Mouse (Mus musculus) left cerebral cortex, postnatal 10 days (tissue): ENCODE data around the gene Vamp4. TPM values are rescaled to one million over a fixed set of nuclear protein-coding genes. Genes with fewer than 3 reads are reported as not detected.

Experiments
- DNase-seq, 2 experiments: peaks; one replicate each; pipeline ENCODE4 v3.0.0; 2021 to 2022; ENCODE audit warnings: low spot score in 2 of 2, mixed read lengths in 1 of 2; ENCODE audit errors: extremely low spot score in 1 of 2
- intact Hi-C: fragments of 180-260 bp; cut with DNase I; formaldehyde crosslinking; loops from one replicate; pipeline ENCODE4 v1.15.1; 2025
- total RNA-seq, 2 experiments: library from RNA; stranded (reverse); gene quantifications; 2 replicates each; pipeline ENCODE4 v1.2.3; 2021

Vamp4 gene
- total RNA-seq = 10 to 100 TPM; 79.5 to 81.2 TPM

DNA sequence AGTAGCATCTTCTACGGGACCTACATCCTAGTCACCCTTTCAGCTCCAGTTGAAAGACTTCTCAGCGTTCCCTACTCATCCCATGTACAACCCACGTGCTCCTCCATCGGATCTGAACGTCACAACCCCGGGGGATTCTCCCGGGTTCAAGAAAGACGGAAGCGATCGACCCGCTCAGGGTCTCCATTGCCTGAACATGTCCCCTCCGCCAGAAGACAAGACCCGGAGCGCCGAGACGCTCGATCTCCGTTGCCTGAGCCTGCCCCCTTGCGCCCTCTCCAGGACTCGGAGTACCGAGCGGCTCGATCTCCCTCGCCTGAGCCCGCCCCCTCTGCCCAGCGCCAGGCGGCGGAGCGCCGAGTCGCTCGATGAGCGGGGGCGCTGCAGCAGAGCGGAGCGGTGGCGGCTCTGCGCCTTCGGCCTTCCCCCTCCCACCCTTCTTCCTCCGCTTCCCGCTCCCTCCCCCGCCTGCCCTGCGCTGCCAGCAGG is at the start of gene Vamp4:
Gene Vamp4 (plus strand): TSS at position 256 of the 489 bp plus-strand sequence.
- intact Hi-C loops = no loop called here
- DNase-seq = peak; percentile 88 to 97

DNA sequence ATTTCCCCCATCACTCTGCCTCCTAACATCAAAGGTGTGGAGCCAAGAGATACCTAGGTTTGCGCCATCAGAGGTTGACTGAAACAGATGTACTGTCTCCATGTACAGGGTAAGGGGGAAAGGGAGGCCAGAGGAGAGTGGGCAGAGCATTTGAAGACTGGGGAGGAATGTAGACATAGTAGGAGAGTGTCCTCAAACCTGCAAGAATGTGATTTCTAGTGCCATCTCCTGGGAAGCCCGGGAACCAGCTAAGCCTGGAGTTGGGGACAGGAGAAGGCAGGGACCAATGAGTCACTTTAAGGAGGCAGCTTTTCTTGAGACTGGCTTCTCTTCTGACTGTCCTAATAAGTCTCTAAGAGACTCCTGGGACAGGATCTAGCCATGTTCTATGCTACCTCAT is 40.7 kb upstream of the Vamp4 start:
- intact Hi-C loops = loop anchor here (10.0 kb wide), 1 partner anchor 175 kb away; no protein-coding TSS in a partner anchor
- DNase-seq = no peak

DNA sequence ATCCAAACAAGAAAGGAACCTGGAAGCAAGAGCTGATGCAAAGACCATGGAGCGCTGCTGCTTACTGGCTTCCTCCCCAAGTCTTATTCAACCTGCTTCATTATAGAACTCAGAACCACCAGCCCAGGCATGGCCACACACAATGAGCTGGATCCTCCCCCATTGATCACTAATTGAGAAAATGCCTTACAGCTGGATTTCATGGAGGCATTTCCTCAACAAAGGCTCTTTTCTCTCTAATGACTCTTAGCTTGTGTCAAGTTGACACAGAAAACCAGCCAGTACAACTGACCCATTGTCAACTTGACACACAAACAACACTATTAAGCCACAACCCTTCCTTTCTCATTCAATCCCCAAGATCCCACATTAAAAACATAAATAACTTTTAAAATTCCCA is 39.6 kb upstream of the Vamp4 start:
- DNase-seq = no peak
- intact Hi-C loops = loop anchor here (10.0 kb wide), 1 partner anchor 176 kb away; no protein-coding TSS in a partner anchor

DNA sequence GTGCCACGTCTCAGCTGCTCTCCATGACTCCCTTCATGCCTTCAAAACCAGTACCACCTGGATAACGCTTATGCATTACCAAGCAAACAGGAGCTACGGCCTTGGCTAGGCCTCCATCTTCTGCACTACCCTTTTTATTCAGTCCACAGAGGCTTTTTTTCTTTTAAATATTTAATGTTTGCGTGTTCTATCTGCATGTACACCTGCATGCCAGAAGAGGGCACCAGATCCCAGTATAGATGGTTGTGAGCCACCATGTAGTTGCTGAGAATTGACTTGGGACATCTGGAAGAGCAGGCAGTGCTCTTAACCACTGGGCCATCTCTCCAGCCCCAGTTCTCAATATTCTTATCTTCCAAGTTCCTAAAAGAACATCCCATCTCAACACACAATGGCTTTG is 38.7 kb upstream of the Vamp4 start:
- intact Hi-C loops = loop anchor here (10.0 kb wide), 1 partner anchor 177 kb away; no protein-coding TSS in a partner anchor
- DNase-seq = no peak

DNA sequence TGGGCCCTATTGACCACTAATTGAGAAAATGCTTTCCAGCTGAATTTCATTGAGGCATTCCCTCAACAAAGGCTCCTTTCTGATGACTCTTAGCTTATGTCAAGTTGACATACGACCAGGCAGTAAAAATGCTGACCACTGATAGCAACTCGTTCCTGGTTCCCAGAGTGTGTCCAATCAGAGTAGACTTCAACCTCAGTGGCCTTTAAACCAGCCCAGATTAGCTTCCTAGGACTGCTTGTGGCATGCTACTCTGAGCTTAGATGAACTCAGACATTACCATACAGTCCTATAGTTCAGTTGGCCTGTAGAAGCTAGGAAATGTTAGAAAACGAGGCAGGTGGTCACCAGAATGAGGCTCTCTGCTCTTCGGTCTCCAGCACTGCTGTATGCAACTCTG is 38.0 kb upstream of the Vamp4 start:
- DNase-seq = no peak
- intact Hi-C loops = loop anchor here (10.0 kb wide), 1 partner anchor 178 kb away; no protein-coding TSS in a partner anchor

DNA sequence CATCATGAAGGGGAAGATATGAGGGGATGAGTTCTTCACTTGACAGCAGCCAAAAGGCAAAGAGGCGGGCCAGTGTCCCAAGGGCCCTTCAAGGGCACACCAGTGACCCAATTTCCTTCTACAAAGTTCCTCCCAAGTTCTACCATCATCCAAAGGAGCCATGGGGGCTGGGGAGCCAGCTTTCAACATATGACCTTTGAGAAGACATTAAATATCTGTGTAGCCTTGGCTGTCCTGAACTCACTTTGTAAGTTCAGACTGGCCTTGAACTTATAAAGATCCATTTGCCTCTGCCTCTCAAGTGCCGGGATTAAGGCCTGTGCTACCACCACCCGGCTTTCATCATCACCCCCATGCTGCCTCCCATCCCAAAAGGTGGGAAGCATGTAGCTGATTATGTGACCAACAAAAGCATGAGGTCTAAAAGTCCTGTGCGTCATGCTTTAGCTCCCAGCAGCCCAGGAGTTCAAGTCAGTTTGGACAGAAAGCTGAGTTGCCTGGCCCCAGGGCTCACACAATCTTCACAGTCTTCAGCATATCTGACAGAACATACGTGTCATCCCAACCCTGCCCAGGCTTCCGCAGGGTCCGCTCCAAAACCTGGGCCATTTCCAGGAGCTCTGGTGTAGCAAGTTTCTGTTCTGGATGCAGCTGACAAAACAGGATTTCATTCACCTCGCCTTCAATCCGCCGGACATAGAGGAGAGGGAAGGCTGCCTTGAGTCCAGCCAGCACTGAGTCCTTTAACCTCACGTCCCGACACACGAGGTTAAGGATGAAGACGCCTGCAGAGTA is 36.4 kb upstream of the Vamp4 start:
- no peak for DNase-seq
- intact Hi-C loops = loop anchor here (10.0 kb wide), 1 partner anchor 179 kb away; no protein-coding TSS in a partner anchor

DNA sequence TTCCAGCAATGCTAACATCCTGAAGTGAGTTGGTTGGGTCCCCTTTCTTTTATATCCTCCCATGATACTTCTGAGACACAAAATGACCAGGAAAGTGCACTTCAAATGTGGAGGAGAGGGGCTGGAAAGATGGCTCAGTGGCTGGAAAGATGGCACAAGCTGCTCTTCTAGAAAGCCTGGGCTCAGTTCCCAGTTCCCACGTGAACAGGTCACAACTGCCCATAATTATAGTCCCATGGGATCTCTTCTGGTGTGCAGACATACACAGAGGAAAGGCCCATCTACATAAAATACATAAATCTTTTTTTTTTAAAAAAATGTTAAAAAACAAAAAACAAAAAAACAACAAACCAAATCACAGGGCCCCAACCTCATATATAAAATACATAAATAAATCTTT is 27.1 kb upstream of the Vamp4 start:
- intact Hi-C loops = loop anchor here (10.0 kb wide), 1 partner anchor 568 kb away; the partner anchor contains the start of gene 4930558K02Rik

DNA sequence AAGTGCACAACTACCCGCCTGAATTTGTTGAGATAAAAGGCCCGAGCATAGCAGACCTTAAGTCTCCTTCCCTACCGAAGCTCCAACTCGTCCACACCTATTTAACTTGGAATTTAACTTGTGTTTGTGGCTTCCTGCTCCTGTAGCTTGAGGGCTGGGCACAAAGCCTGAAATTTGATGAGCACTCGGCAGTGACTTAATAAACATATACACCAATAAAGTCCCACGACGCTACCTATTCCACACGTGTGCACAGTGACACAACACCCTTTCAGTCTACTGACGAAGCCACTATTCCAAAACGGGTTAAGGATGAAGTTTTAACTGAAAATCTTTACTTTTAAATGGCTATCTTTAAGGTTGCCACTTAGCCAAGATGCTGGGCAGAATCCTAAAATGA is 22.7 kb upstream of the Vamp4 start:
- intact Hi-C loops = loop anchor here (2.0 to 10.0 kb wide), 2 partner anchors 117 to 573 kb away; partner anchors contain the start of gene 4930558K02Rik
- no peak for DNase-seq

More for the DNA sequence above, 27.1 kb upstream of the Vamp4 start:
- no peak for DNase-seq

DNA sequence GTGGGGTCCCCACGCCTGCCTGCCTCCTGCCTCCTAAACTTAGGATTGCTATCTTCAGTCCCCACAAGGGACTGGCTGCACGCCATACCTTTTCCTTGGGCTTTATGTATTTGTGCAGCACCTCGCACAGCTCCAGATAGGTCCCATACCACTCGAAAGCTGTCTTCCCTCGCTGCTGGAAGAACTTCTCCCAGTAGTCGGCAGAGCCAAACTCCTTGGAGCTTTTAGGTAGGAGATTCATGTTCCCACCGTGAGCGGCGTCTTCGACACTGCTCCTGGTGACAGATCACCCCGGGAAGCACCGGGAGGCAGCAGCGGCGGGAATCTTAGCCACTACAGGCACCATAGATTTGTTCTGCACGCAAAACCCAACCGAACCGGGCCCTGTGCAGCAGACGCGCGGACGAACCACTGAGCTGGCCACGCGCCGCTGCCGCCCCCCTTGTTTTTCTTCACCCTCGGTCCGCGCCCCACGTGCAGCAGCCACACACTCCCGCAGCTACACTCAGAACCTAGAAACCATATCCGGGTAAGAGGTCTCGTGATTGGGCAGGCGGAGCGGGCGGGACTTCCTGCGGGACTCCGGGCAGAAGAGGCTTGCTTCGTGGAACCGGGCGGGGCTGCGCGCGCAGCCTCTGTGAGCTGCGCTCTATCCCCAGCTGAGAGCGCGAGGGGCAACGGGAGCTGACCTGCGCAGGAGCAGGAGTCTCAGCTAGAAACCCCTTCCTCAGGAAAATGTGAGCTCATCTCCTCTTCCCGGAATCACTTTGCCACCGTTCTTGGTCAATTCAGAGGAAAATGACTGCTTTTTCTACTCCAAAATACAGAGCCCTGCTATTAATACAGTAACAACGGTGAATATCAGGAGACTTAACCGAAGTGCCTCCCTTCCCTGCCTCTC is 22.0 kb upstream of the Vamp4 start, which contains the start of gene Mettl13:
Gene Mettl13 (minus strand): TSS at position 536 of the 901 bp plus-strand sequence.
- intact Hi-C loops = loop anchor here (2.0 to 10.0 kb wide), 2 partner anchors 117 to 573 kb away; partner anchors contain the start of gene 4930558K02Rik
- peak; percentile 89 to 94 for DNase-seq

DNA sequence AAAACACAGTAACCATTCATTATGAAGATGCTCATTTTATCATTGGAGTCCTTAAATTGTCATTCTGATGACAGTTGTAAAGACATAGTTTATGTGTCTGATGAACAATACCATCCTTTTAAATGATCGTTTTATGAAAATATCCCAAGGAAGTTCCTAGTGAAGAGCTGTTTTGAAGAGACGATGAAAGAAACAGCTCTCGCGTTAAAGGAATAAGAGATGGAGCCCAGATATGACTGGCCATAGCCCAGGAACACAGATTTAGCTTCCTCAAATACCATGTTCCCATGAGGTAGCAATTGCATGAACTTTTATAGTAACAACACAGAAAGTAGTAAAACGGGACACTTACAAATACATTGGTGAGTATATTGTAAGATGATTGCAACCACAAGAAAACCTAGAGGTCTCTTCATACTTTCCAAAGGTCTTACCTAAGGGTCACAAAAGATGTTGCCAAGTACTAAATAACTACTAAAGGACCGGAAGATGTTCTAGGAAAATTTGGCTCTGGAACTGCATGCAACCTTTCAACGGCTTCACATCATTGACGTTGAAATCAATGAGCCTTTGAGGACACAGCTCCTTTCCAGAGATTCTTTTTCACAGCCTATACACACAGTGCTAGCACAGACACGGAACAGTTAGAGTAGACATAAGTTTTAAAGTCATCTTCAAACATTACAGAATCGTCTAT is 21.2 kb upstream of the Vamp4 start:
- intact Hi-C loops = loop anchor here (2.0 to 10.0 kb wide), 2 partner anchors 116 to 574 kb away; partner anchors contain the start of gene 4930558K02Rik
- DNase-seq = no peak

DNA sequence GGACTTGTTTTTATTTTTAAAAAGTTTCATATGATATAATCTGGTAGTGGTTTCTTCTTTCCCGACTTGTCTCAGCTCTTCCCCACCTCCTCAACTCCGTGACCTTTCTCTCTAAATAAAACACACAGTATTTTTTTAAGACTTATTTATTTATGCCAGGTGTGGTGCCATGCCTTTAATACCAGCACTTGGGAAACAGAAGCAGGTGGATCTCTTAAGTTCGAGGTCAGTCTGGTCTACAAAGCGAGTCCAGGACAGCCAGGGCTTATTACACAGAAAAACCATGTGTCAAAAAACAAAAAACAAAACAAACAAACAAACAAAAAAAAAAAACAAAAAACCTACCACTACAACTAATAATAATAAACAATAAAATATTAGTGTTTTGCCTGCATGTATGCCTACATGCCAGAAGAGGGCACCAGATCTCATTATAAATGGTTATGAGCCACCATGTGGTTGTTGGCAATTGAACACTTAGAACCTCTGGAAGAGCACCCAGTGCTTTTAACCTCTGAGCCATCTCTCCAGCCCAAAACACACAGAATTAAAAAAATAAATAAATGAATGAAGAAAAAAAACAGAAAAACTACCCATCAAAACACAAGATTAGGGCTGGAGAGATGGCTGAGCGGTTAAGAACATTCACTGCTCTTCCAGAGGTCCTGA is 20.6 kb upstream of the Vamp4 start:
- intact Hi-C loops = loop anchor here (2.0 to 10.0 kb wide), 2 partner anchors 115 to 575 kb away; partner anchors contain the start of gene 4930558K02Rik

DNA sequence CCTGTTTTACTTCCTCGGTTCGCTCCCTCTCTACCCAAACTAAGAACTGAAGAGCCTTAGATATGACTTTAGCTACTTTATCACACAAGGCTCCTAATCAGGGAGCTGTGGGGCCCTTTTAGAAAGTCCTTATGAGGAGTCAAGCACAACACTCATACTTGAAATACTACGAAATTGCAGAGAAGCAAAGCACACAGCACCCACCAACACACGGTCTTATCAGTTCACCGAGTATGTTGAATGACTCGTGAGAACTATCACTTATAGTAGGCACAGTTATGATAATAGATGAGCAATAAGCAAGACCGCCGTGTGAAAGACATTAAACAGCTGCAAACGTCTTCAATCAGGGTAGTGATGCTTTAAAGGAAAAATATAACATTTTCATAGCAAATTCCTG is 17.4 kb upstream of the Vamp4 start:
- no peak for DNase-seq
- intact Hi-C loops = no loop called here

More for the DNA sequence above, 20.6 kb upstream of the Vamp4 start:
- no peak for DNase-seq

DNA sequence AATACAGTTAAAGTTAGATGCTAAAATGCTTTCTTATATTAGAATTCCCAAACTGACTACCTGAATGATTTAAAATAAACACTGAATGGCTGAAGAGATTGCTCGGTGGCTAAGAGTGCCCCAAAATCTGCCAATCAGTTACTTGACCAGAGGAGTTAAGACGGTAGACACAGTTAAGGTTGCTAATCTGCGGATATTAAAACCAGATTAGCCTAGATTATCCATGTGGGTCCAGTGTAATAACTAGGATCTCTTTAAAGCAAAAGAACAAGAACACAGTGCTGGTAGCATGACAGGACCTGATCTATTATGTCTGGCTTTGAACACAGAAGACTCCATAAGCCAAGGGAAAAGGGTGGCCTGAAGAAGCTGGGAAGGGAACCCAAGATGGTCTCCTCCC is 16.1 kb upstream of the Vamp4 start:
- DNase-seq = no peak
- intact Hi-C loops = no loop called here

DNA sequence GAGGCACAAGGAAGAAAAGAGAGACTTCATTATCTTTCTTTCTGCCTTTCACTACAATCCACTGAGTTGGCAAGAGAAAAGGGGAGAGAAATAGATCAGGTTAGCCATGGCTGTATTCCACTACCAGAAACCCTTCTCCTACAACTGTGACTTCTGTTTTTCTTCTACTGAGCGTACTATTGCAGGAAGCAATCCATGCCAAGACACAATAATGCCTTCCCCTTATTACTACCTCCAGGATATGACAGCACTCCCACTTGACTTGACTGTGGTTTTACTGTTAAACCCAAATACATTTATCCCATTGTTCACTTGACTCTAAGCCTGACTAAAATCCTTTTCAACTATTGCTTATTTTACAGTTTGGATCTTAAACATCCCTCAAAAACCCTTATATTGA is 7.1 kb upstream of the Vamp4 start:
- intact Hi-C loops = no loop called here
- no peak for DNase-seq

DNA sequence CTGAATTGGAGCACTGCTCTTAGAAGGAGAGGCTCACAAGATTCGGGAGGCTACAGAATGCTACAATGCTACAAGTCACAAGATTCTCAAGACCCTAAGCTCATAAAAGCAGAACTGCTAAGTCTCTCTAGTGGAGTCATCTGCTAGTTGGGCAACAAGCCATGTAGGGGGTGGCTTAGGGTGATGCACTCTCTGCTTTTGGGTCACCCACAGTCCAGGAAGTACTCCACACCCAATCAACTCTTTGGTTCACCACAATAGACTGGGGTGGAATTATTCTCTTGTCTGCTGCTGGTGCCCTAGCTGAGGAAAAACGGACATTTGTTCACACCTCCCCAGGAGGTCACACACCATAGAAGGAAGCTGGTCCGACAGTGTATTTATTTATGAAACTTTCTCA is 5.3 kb upstream of the Vamp4 start:
- DNase-seq = peak in 1 of 2 experiments; percentile 28
- intact Hi-C loops = no loop called here

DNA sequence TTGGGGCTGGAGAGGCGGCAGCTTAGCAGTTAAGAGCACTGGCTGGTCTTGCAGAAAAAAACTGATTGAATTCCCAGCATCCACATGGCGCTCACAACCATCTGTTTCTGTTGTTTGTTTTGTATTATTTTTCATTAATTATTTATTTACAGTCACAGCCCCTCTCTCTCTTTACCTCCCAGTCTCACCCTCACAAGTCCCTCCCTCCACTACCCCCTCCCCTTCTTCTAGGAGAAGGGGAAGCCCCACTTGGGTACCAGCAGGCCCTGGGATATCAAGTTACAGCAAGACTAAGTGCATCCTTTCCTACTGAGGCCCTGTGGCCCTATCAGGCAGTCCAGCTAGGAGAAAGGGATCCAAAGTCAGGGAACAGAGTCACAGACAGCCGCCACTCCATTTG is 3.0 kb upstream of the Vamp4 start:
- intact Hi-C loops = no loop called here
- no peak for DNase-seq

DNA sequence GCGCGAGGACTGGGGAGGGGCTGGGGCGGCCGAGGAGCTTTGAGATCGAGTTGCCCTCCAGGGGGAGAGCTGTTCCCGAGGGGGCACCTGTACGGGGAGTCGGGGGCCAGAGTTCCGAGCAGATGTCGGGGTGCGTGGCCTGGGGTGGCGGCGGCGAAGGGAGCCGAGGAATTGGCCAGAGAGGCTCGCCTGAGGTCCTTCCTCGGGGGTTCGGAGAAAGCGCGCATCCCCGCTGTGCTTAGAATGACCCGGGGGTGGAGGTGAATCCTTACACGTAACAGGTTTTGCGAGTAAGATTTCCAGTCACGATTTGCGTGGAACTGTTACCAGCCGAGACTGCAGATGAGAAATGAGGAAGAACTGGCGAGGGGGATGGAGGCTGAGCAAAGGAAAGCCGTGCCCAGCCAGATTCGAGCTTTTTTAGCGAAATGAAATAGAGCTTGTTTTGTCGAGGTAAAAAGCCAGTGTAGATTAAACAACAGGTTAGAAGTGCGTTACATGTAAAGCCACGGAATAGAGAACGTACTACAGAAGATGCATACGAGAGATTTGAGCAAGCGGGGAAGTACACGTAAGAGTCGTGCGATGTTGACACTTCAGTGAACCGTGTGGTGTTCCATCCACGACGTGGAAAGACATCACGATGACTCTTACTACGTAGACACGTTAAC is 751 bp downstream of the Vamp4 start:
- DNase-seq = peak in 1 of 2 experiments; percentile 35
- intact Hi-C loops = no loop called here
